Mouse (Mus musculus) liver (tissue): Measurements from ENCODE around the gene Pappa2.

ENCODE experiments used
- DNase-seq: peaks from one replicate; pipeline ENCODE4 v3.0.0-alpha.2; 2020; ENCODE audit warnings: mixed read lengths

The Pappa2 gene

DNA sequence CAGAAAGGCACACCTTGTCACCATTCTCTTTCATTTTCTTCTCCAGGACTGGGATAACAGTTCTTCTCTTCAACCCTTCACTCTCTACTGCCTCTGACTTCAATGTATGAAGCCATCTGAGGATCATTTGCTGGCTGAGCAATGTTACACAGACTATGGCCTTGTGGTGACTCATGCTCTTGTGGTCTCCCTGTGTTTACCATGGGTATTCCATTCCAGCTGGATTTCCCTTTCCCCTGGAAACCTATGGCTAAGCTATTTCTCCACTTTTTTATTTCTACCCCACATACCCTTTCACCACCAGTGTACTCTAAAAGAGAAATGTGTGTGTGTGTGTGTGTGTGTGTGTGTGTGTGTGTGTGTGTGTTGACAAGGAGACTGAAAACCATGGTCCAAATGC, 83.0 kb downstream of the Pappa2 start:
- no peak for DNase-seq

GRCm38 (mm10) chr1:158894441-158894840, 85.8 kb downstream of the Pappa2 start:
- DNase-seq: no peak

GRCm38 (mm10) chr1:158875487-158875886, 104.8 kb downstream of the Pappa2 start:
- DNase-seq: no peak

DNA sequence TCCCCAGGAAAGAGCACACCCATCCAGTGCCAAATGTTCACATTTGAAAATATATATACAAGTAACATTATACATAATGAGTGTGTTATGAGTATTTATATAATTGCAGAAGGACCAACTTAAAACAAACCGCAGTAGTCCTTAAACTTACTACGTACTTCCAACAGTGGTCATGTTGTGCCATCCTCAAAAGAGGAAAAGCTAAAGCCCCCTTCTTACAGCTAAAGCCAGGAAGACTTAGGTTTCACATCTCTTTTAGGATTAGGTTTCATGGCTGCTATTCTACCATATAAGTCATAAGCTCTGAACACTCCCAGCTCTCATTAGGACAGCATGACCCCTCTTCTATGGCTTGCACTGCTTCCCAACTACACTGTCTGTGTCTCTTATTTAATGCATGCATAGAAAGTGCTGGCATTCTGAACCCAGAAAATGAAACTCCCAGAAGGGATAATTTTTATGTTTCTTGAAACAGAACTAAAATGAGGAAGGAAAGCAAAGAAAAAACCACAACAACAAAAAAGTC, 105.7 kb downstream of the Pappa2 start:
- DNase-seq: no peak

DNA sequence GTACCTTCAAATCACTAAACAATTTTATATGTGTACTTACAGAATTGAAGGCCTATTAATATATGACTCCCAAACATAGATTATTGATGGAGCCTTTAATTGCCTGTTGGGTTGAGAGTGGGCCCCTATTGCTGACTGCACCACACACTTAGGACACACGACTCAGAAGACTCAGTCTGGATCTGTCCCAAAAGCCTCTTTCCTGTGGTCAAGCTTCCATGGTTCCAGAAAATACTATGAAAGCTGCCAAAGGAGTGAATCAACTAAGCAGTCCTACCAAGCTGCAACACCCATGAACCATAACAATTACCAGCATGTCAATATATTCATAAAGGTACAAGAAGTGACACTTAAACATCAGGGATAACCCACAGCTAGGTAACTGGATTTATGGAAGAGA, 106.7 kb downstream of the Pappa2 start:
- DNase-seq: no peak

- no peak for DNase-seq
These were observed 108.9 kb downstream of the Pappa2 start for GRCm38 (mm10) chr1:158871401-158871800.

DNA sequence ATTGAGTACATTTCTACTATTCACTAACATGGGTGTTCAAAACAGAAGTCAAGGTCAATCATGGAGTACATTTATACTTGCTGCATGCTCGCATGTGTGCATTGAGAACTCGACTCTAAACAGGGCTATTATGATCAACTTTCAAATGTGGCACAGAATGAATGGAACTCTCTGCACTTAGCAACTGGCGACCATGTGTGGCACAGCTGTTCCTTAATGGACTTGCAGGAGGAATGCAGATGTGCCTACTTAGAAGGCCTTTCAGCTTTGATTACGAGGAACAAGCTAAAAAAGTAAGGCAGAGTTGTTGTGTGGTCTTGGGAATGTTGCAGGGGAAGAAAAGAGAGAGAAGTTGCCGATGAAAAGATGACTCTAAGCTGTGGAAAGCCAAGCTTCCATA, 120.1 kb downstream of the Pappa2 start:
- no peak for DNase-seq

- no peak for DNase-seq
These were observed 126.1 kb downstream of the Pappa2 start for GRCm38 (mm10) chr1:158853936-158854882.

- DNase-seq: no peak
These were observed 127.3 kb downstream of the Pappa2 start for GRCm38 (mm10) chr1:158852836-158853567.

- no peak for DNase-seq
These were observed 129.8 kb downstream of the Pappa2 start for GRCm38 (mm10) chr1:158850459-158850858.

DNA sequence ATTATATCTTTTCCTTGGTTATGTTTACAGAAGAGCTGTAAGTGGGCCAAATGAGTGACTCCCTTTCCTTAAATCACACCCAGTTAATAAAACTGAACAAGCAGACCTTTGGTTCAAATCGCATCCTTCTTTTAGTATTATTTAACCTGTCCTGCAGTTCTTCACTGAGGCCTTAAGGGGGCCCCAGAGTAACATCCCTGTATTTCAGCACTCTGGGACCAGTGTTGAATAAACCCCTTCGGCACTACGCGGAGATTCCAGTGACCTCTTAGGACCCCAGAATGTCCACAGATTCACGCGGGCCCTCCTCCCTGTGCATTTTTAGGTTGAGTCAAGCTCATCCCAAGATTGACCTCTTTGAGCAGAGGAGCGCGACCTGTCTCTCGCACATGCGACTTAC, 135.7 kb downstream of the Pappa2 start:
- no peak for DNase-seq

DNA sequence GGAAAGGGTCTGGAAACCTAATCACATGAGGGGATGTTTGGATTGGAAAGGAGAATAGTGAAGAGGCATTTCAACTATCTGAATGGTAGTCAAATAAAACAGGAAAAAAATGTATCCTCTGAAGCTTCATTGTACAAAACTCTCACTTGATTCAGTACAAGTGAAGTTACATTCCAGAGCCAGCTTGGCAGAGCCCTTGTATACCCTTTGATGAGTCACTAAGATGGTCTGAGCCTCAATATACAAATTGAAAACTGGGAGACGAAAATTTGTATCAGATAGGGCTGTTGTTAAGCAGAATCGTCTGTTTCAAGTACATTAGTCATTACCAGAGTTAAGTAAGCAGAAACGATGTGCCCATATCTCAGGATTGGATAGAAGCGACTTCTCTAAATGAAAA, 143.1 kb downstream of the Pappa2 start:
- no peak for DNase-seq

DNA sequence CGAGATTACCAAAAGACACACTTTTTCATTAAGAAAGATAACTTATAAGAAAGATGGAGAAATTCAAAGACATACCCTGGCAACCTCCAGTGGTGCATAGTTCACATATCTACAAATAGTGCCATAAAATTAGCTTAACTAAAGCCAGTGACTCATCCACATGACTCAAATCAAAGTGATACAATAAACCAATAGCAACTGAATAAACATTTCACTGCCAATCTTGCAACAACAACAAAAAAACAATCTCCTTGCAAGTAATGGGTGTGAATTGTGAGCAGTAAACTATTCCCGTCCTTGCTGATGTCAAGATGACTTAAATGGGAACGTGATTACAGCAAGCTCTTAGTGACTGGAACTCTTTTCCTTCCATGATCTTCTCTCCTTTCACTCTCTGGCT, 150.1 kb downstream of the Pappa2 start:
- DNase-seq: no peak

DNA sequence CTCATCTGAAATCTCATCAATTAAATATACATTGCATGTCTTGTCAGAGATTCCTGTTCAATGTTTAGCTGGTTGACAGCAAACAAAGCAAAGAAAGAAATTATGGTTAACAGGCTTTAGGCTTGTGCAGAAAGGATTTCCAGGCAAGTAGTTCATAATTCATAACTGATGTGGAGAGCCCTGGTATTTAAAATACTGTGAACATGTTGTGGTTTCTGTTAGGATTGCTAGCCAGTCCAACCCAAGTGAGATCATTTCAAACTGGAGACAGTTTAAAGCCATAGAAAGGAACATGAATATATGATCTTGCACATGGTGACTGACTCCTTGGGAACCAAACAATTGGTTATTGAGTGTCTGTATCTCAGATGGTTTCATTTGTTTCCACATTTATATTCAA, 152.4 kb downstream of the Pappa2 start:
- no peak for DNase-seq

- no peak for DNase-seq
These were observed 160.6 kb downstream of the Pappa2 start for GRCm38 (mm10) chr1:158819676-158820075.

- no peak for DNase-seq
These were observed 163.8 kb downstream of the Pappa2 start for GRCm38 (mm10) chr1:158816479-158816878.

DNA sequence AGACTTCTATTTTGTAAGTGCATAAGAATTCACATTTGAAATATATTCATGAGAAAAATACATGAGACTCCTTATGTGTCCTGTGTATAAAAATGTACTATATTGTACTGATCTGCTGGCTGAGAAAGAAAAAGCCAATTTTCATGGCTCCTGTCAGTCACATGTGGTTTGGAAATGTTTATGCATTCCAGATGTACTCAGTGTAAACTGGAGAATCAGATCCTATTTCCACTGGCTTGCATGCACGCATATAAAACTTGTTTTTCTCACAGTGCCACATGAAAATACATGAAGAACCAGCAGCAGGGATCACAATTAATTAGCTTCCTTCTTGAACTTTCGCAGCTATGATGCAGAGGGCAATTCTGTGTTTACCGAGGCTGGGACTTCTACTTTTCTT, 168.4 kb downstream of the Pappa2 start:
- DNase-seq: no peak

DNA sequence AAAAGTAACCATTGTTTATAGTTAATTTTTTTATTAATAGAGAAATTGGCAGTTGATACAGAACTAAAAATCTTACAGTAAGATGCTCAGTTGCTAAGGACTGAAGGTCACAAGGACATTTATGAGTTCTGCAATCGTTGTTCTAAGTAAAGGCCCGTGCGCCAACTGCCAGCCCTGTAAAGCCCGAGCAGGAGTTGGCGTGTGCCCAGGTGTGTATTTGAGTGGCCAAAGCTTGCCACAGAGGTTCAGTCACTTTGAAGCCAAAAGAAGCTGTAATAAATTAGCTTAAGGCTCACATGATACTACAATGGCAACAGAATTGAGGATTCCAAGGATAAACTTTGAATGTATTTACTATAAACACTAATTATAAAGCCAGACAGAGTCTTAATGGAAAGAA, 204.8 kb downstream of the Pappa2 start:
- no peak for DNase-seq

- DNase-seq: no peak
These were observed 207.2 kb downstream of the Pappa2 start for GRCm38 (mm10) chr1:158773102-158773501.

GRCm38 (mm10) chr1:158770756-158771155, 209.5 kb downstream of the Pappa2 start:
- no peak for DNase-seq

DNA sequence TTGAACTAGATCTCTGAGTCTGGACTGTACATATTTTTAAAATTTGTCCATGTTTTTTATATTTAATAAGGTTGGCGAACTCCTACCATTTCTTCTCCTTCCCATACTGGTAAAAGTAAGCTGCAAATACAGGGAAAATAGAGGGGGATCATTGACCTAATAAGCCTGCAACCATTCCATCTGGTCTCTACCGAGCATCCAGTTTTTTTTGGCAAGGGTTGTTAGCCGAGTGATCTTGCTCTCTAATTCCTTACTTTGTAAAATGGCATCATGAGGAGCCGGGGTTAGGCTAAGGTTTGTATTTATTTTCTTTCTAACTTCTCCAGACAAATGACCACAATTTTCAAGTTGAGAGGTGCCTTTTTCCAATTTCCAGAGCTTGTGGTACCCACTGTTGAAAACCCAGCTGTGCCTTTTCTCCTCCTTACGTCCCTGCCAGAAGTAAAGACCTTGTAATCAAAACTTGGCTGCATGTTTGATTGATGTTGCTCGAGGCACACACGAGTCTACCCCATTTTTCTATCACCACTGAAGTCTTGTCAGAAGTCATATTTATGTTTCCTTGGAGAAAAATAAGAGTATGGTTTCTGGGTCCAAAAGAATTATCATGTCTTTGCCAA, 210.1 kb downstream of the Pappa2 start:
- DNase-seq: no peak

DNA sequence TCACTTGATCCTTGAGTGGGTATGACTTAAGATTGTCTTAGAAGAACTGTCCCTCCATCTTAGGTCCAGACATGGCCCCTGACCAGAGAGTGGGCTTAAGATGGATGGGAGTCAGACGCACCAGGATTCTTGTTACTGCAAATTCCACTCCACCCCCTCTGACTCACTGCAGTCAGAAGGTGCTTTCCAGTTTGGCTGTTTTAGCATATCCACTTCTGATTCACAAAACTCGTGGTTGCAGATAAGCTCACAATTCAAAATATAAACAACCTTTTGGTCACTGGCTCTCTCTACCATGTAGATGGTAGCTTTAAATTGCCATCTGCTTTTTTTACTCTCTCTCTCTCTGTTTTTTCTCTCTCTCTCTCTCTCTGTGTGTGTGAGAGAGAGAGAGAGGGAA, 214.4 kb downstream of the Pappa2 start:
- no peak for DNase-seq

- no peak for DNase-seq
These were observed 215.6 kb downstream of the Pappa2 start for GRCm38 (mm10) chr1:158764727-158765126.
